Mouse (Mus musculus): Measurements from ENCODE around the gene Ulbp1. TPM values are rescaled to one million over a fixed set of nuclear protein-coding genes. Genes with fewer than 3 reads are reported as not detected.
"Not testable (repeated sequence)": the region's sequence is repeated elsewhere in the genome, so short reads cannot be mapped to it uniquely, and the experiment has no call there.

The Ulbp1 gene
- polyA plus RNA-seq (2015; fragmentation: Nextera tagmentation; extraction: Ambion mirVana), result 1.5 and 2.4 TPM in 2 replicates

- no peak within 1 kb of the TSS for H3K9ac ChIP-seq
- no peak for ATAC-seq (ENCODE audit: insufficient number of reproducible peaks, insufficient read depth, low FRiP score, low TSS enrichment, low read depth)
- no peak within 1 kb of the TSS for H3K27ac ChIP-seq
- no peaks in the 10 kb centered on the region for H3K27me3 ChIP-seq
- H3K4me3 ChIP-seq, result no peak within 1 kb of the TSS
- 68% methylated on average over 13 of the region's 13 CpGs for WGBS
- H3K4me2 ChIP-seq, result no peak within 1 kb of the TSS
- H3K36me3 ChIP-seq, result no peaks in the 10 kb centered on the region
- H3K9me3 ChIP-seq, result no peaks in the 10 kb centered on the region
- H3K4me1 ChIP-seq, result no peaks in the 10 kb centered on the region
Measured at GRCm38 (mm10) chr10:7473197-7473889, at the start of gene Ulbp1. Gene Ulbp1 (minus strand): TSS chr10:7473638.

GRCm38 (mm10) chr10:7498180-7498579 lies 24.7 kb upstream of the Ulbp1 start:
- not testable (repeated sequence) for H3K27me3 ChIP-seq; H3K4me1 ChIP-seq; H3K27ac ChIP-seq; ATAC-seq (ENCODE audit: insufficient number of reproducible peaks, insufficient read depth, low FRiP score, low TSS enrichment, low read depth); H3K9me3 ChIP-seq; H3K4me2 ChIP-seq; H3K4me3 ChIP-seq; H3K36me3 ChIP-seq; H3K9ac ChIP-seq
- WGBS, result 36% methylated on average over 1 of the region's 1 CpGs

GRCm38 (mm10) chr10:7492384-7492783 lies 18.9 kb upstream of the Ulbp1 start:
- not testable (repeated sequence) for H3K27ac ChIP-seq; ATAC-seq (ENCODE audit: insufficient number of reproducible peaks, insufficient read depth, low FRiP score, low TSS enrichment, low read depth); H3K9me3 ChIP-seq; H3K36me3 ChIP-seq; H3K4me3 ChIP-seq; H3K9ac ChIP-seq; H3K4me1 ChIP-seq
- Histone ChIP-seq H3K4me2 (peak overlapping the region; percentile 36), H3K27me3 (peaks cover 24% of the 10 kb centered on the region)
- WGBS, result 8% methylated on average over 10 of the region's 10 CpGs

GRCm38 (mm10) chr10:7483650-7484049 lies 10.2 kb upstream of the Ulbp1 start:
- no peaks in the 10 kb centered on the region for H3K9me3 ChIP-seq
- H3K9ac ChIP-seq, result no peak overlapping the region
- H3K4me1 ChIP-seq, result no peaks in the 10 kb centered on the region
- no peak overlapping the region for H3K4me3 ChIP-seq
- 60% methylated on average over 4 of the region's 4 CpGs for WGBS
- no peaks in the 10 kb centered on the region for H3K36me3 ChIP-seq
- ATAC-seq (ENCODE audit: insufficient number of reproducible peaks, insufficient read depth, low FRiP score, low TSS enrichment, low read depth), result no peak
- no peak overlapping the region for H3K27ac ChIP-seq
- no peak overlapping the region for H3K4me2 ChIP-seq
- H3K27me3 ChIP-seq, result no peaks in the 10 kb centered on the region

GRCm38 (mm10) chr10:7474225-7474624 lies 787 bp upstream of the Ulbp1 start:
- H3K4me2 ChIP-seq; ATAC-seq (ENCODE audit: insufficient number of reproducible peaks, insufficient read depth, low FRiP score, low TSS enrichment, low read depth); H3K9ac ChIP-seq; H3K27me3 ChIP-seq; H3K4me3 ChIP-seq; H3K36me3 ChIP-seq; H3K4me1 ChIP-seq; H3K9me3 ChIP-seq; H3K27ac ChIP-seq: not testable (repeated sequence)
- WGBS, result 86% methylated on average over 7 of the region's 13 CpGs

GRCm38 (mm10) chr10:7471664-7472063 lies 1.8 kb downstream of the Ulbp1 start:
- no peak overlapping the region for H3K4me3 ChIP-seq
- no peaks in the 10 kb centered on the region for H3K27me3 ChIP-seq
- 71% methylated on average over 3 of the region's 3 CpGs for WGBS
- H3K36me3 ChIP-seq, result no peaks in the 10 kb centered on the region
- H3K9me3 ChIP-seq, result no peaks in the 10 kb centered on the region
- no peaks in the 10 kb centered on the region for H3K4me1 ChIP-seq
- peak; percentile 56; the same call in 1 of the 2 replicates for ATAC-seq (ENCODE audit: insufficient number of reproducible peaks, insufficient read depth, low FRiP score, low TSS enrichment, low read depth)
- no peak overlapping the region for H3K9ac ChIP-seq
- no peak overlapping the region for H3K27ac ChIP-seq
- no peak overlapping the region for H3K4me2 ChIP-seq

GRCm38 (mm10) chr10:7470457-7470856 lies 3.0 kb downstream of the Ulbp1 start:
- peak overlapping the region; percentile 29 for H3K4me3 ChIP-seq
- H3K27ac ChIP-seq, result no peak overlapping the region
- no peak overlapping the region; the same call in 1 of the 2 replicates for H3K9ac ChIP-seq
- H3K9me3 ChIP-seq, result no peaks in the 10 kb centered on the region
- H3K27me3 ChIP-seq, result no peaks in the 10 kb centered on the region
- no peaks in the 10 kb centered on the region for H3K36me3 ChIP-seq
- H3K4me2 ChIP-seq, result peak overlapping the region; percentile 54
- WGBS, result 9% methylated on average over 7 of the region's 7 CpGs
- no peaks in the 10 kb centered on the region for H3K4me1 ChIP-seq
- no peak for ATAC-seq (ENCODE audit: insufficient number of reproducible peaks, insufficient read depth, low FRiP score, low TSS enrichment, low read depth)

- H3K9me3 ChIP-seq; ATAC-seq (ENCODE audit: insufficient number of reproducible peaks, insufficient read depth, low FRiP score, low TSS enrichment, low read depth); H3K27me3 ChIP-seq; H3K9ac ChIP-seq; H3K4me1 ChIP-seq; H3K36me3 ChIP-seq; H3K27ac ChIP-seq: not testable (repeated sequence)
- H3K4me3 ChIP-seq, result peak overlapping the region; percentile 29
- WGBS, result 1% methylated on average over 7 of the region's 7 CpGs
- H3K4me2 ChIP-seq, result peak overlapping the region; percentile 54
Measured at GRCm38 (mm10) chr10:7469716-7470414, 3.6 kb downstream of the Ulbp1 start.

- Histone ChIP-seq H3K9ac (no peak overlapping the region), H3K27me3 (no peaks in the 10 kb centered on the region), H3K4me3 (no peak overlapping the region), H3K4me1 (no peaks in the 10 kb centered on the region), H3K27ac (no peak overlapping the region), H3K4me2 (no peak overlapping the region), H3K36me3 (no peaks in the 10 kb centered on the region), H3K9me3 (peaks cover 5% of the 10 kb centered on the region; the same call in 1 of the 2 replicates)
- WGBS, result 45% methylated on average over 3 of the region's 3 CpGs
- no peak for ATAC-seq (ENCODE audit: insufficient number of reproducible peaks, insufficient read depth, low FRiP score, low TSS enrichment, low read depth)
Measured at GRCm38 (mm10) chr10:7462006-7462405, 11.4 kb downstream of the Ulbp1 start.

- no peak for ATAC-seq (ENCODE audit: insufficient number of reproducible peaks, insufficient read depth, low FRiP score, low TSS enrichment, low read depth)
Measured at GRCm38 (mm10) chr10:7438928-7439327, 34.5 kb downstream of the Ulbp1 start.

GRCm38 (mm10) chr10:7393143-7394035 lies 80.0 kb downstream of the Ulbp1 start:
- H3K27me3 ChIP-seq, result peaks cover 51% of the 10 kb centered on the region
- peak overlapping the region; percentile 97 for H3K4me2 ChIP-seq
- peaks cover 19% of the 10 kb centered on the region for H3K4me1 ChIP-seq
- H3K27ac ChIP-seq, result no peak overlapping the region
- 6% methylated on average over 55 of the region's 55 CpGs for WGBS
- 0 out of 2 replicates have a peak, but pooled peaks cover 2% of the 10 kb centered on the region for H3K9me3 ChIP-seq
- ATAC-seq (ENCODE audit: insufficient number of reproducible peaks, insufficient read depth, low FRiP score, low TSS enrichment, low read depth), result 0 out of 2 replicates have a peak, but pooled peaks have one; percentile 43
- H3K36me3 ChIP-seq, result no peaks in the 10 kb centered on the region
- H3K4me3 ChIP-seq, result peak overlapping the region; percentile 59
- H3K9ac ChIP-seq, result no peak overlapping the region

More at GRCm38 (mm10) chr10:7438928-7439327, 34.5 kb downstream of the Ulbp1 start:
- Histone ChIP-seq H3K4me1 (no peaks in the 10 kb centered on the region), H3K9me3 (no peaks in the 10 kb centered on the region), H3K4me2 (no peak overlapping the region), H3K36me3 (no peaks in the 10 kb centered on the region), H3K27me3 (no peaks in the 10 kb centered on the region), H3K9ac (no peak overlapping the region), H3K27ac (no peak overlapping the region), H3K4me3 (no peak overlapping the region)
- 79% methylated on average over 2 of the region's 2 CpGs for WGBS

All from embryonic facial prominence, embryonic 13.5 days (tissue).